ENCODE assay signal across 10 mouse cellular contexts in the genomic region with DNA sequence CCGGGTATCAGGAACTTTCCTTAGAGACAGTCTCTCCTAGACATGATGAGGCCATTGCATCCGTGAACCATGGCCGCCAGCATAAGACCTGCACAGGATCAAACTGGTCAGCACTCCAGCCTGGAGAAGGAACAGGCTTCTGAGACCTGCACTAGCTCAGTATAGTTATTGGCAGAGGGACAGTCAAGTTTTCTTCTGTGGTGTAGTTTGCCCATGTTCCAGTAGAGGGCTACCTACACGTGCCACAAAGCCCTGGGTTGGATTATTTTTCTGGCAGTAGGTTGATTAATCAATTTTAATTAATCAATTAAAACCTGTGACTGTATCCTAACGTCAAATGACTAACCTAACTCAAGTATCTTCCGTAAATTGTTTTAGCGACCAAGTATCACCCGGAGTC. TPM values are rescaled to one million over a fixed set of nuclear protein-coding genes. Genes with fewer than 3 reads are reported as not detected.
DNase-seq lines count a peak whose midpoint lies in the region; ATAC-seq and TF ChIP-seq lines count a peak whose summit lies in the region.
"Had no signal": no experiment of that assay in that cellular context is flagged by ENCODE, and none has a peak within 500 bp of the region (broad histone marks: within the 10 kb centered on the region; RNA-seq: fewer than 3 reads in every experiment).

No protein-coding gene starts in this region.

- no peak overlapping the region for H3K4me2 ChIP-seq in embryonic facial prominence, embryonic 11.5 days (ENCODE audit: low read depth, low read length)
- H3K4me2 ChIP-seq: intestine, embryonic 15.5 days had no signal

- ATAC-seq in embryonic facial prominence, embryonic 11.5 days (replicated peaks; ENCODE audit: insufficient number of reproducible peaks, low FRiP score, low TSS enrichment, low read depth): no peak
- ATAC-seq in erythroid progenitor cell, adult 5-6 weeks (replicated peaks; ENCODE audit: low FRiP score, poor library complexity, severe bottlenecking): no peak
- ATAC-seq: intestine, embryonic 15.5 days had no signal

- H3K4me3 ChIP-seq in embryonic facial prominence, embryonic 11.5 days (ENCODE audit: low read depth, low read length): no peak overlapping the region
- no peak overlapping the region for H3K4me3 ChIP-seq in embryonic facial prominence, embryonic 10.5 days
- no peak overlapping the region for H3K4me3 ChIP-seq in layer of hippocampus, adult 2 months
- H3K4me3 ChIP-seq: intestine, embryonic 15.5 days had no signal

- H3K27me3 ChIP-seq in embryonic facial prominence, embryonic 11.5 days (ENCODE audit: control insufficient read depth, insufficient read depth, low read length): no peaks in the 10 kb centered on the region
- H3K27me3 ChIP-seq in embryonic facial prominence, embryonic 10.5 days (replicated peaks; ENCODE audit: low read depth, poor library complexity, severe bottlenecking): peaks cover 32% of the 10 kb centered on the region

- H3K4me1 ChIP-seq in embryonic facial prominence, embryonic 11.5 days (ENCODE audit: control insufficient read depth, insufficient read depth, low read length): peaks cover 6% of the 10 kb centered on the region
- peaks cover 28% of the 10 kb centered on the region for H3K4me1 ChIP-seq in embryonic facial prominence, embryonic 10.5 days

- no peaks in the 10 kb centered on the region; the same call in 1 of the 2 replicates for H3K36me3 ChIP-seq in embryonic facial prominence, embryonic 11.5 days (replicated peaks; ENCODE audit: control insufficient read depth, insufficient read depth, low read depth, low read length)
- peaks cover 80% of the 10 kb centered on the region for H3K36me3 ChIP-seq in embryonic facial prominence, embryonic 10.5 days (replicated peaks)
- H3K36me3 ChIP-seq: intestine, embryonic 15.5 days had no signal

- TF ChIP-seq CTCF in layer of hippocampus, adult 2 months (conservative IDR thresholded peaks at IDR 0.05): peak; percentile 86

- WGBS in embryonic facial prominence, embryonic 11.5 days: 71% methylated on average over 8 of the region's 8 CpGs
- 71% methylated on average over 8 of the region's 8 CpGs for WGBS in embryonic facial prominence, embryonic 10.5 days

- H3K9ac ChIP-seq in embryonic facial prominence, embryonic 11.5 days (replicated peaks; ENCODE audit: low read length): no peak overlapping the region
- H3K9ac ChIP-seq: intestine, embryonic 15.5 days had no signal

- peak; percentile 41 for DNase-seq in embryonic facial prominence, embryonic 11.5 days (ENCODE audit: low spot score)
- DNase-seq in embryonic facial prominence, embryonic 10.5 days (ENCODE audit: low spot score): no peak
- DNase-seq in layer of hippocampus, adult 2 months (ENCODE audit: low spot score in 2 of 2): peak in 1 of 2 experiments; percentile 44
- no peak for DNase-seq in layer of hippocampus, adult 11-12 months (ENCODE audit: low spot score)
- DNase-seq in MN1 (ENCODE audit: low spot score): peak; percentile 42
- peak; percentile 56 for DNase-seq in lung, postnatal 36 days
- no peak for DNase-seq in layer of hippocampus, adult 9-11 months

- no peaks in the 10 kb centered on the region for H3K9me3 ChIP-seq in embryonic facial prominence, embryonic 11.5 days (replicated peaks; ENCODE audit: control insufficient read depth, low read length)
- H3K9me3 ChIP-seq in embryonic facial prominence, embryonic 10.5 days: no peaks in the 10 kb centered on the region
- H3K9me3 ChIP-seq: intestine, embryonic 15.5 days had no signal

- H3K27ac ChIP-seq in embryonic facial prominence, embryonic 11.5 days (replicated peaks; ENCODE audit: low read depth, low read length): no peak overlapping the region
- no peak overlapping the region for H3K27ac ChIP-seq in embryonic facial prominence, embryonic 10.5 days (replicated peaks)
- no peak overlapping the region for H3K27ac ChIP-seq in layer of hippocampus, adult 2 months
- H3K27ac ChIP-seq: intestine, embryonic 15.5 days; macrophage had no signal

RNA-seq across cellular contexts. Expression of a gene that starts 6.2 kb away (rescaled TPM):
- 35.9 and 40.9 TPM in 2 replicates for polyA plus RNA-seq in embryonic facial prominence, embryonic 11.5 days (2014; fragmentation: Nextera tagmentation; extraction: Ambion mirVana)
- polyA plus RNA-seq in embryonic facial prominence, embryonic 10.5 days (2016; fragmentation: Nextera tagmentation; extraction: Ambion mirVana): 23.3 and 25.5 TPM in 2 replicates
- 100 to 1,000 TPM; 119 to 128 TPM for total RNA-seq in layer of hippocampus, adult 2 months (2021)
- 1.8 TPM in 1 of 2 replicates, not detected in the other for total RNA-seq in erythroid progenitor cell, adult 5-6 weeks (2015; ENCODE audit: low replicate concordance)
- total RNA-seq in erythroid progenitor cell, adult 5-6 weeks (2017; ENCODE audit: low replicate concordance): 0.61 TPM in 1 of 2 replicates, not detected in the other

RNA-seq across cellular contexts. Expression of a gene that starts 18.8 kb away (rescaled TPM):
- polyA plus RNA-seq in embryonic facial prominence, embryonic 11.5 days (2014; fragmentation: Nextera tagmentation; extraction: Ambion mirVana): 33.0 and 35.0 TPM in 2 replicates
- polyA plus RNA-seq in embryonic facial prominence, embryonic 10.5 days (2016; fragmentation: Nextera tagmentation; extraction: Ambion mirVana): 32.8 and 36.4 TPM in 2 replicates
- total RNA-seq in layer of hippocampus, adult 2 months (2021): 10 to 100 TPM; 34.7 to 37.3 TPM
- 20.5 and 32.7 TPM in 2 replicates for total RNA-seq in erythroid progenitor cell, adult 5-6 weeks (2015; ENCODE audit: low replicate concordance)
- total RNA-seq in erythroid progenitor cell, adult 5-6 weeks (2017; ENCODE audit: low replicate concordance): 27.8 and 51.5 TPM in 2 replicates

Comparison
In these comparisons a context has a peak if more than half of its experiments do, and no peak if none do; other contexts are left out.
1. DNase-seq: peak in embryonic facial prominence, embryonic 11.5 days (single experiment), MN1 (single experiment) and lung, postnatal 36 days (single experiment); none in embryonic facial prominence, embryonic 10.5 days (single experiment), layer of hippocampus, adult 11-12 months (single experiment) and layer of hippocampus, adult 9-11 months (single experiment).
2. RNA of a gene that starts 6.2 kb away (total RNA-seq): 119 to 128 TPM in layer of hippocampus, adult 2 months; 0.61 to 1.8 TPM in erythroid progenitor cell, adult 5-6 weeks; every median in the first group is over 10 times any median in the second.